Mouse (Mus musculus) kidney, adult 2 months (tissue): ENCODE measurements around the gene Fam133b. TPM values are rescaled to one million over a fixed set of nuclear protein-coding genes. Genes with fewer than 3 reads are reported as not detected.
"Not testable (repeated sequence)": the region's sequence is repeated elsewhere in the genome, so short reads cannot be mapped to it uniquely, and the experiment has no call there.

Experiments used
- DNase-seq: peaks from one replicate; pipeline ENCODE4 v3.0.0; 2021
- H3K27ac ChIP-seq: fragments of 200-500 bp; 2 replicates; pipeline ENCODE4 v1.5.1; 2012; ENCODE audit warnings: low read depth, low read length, control low read depth, inconsistent platforms; ENCODE audit not compliant: insufficient read depth
- H3K27me3 ChIP-seq: fragments of 200-500 bp; replicated peaks from 2 replicates; pipeline ENCODE4 v1.6.1; 2012; ENCODE audit warnings: mild to moderate bottlenecking, moderate library complexity, low read length, inconsistent platforms; ENCODE audit not compliant: control insufficient read depth, insufficient read depth
- H3K36me3 ChIP-seq: fragments of 200-500 bp; 2 replicates; pipeline ENCODE4 v1.6.1; 2012; ENCODE audit warnings: mild to moderate bottlenecking, moderate library complexity, low read length, inconsistent platforms; ENCODE audit not compliant: control insufficient read depth, insufficient read depth
- H3K4me1 ChIP-seq: fragments of 200-500 bp; 2 replicates; pipeline ENCODE4 v1.6.1; 2011; ENCODE audit warnings: low read length; ENCODE audit not compliant: control insufficient read depth, insufficient read depth
- H3K4me3 ChIP-seq: fragments of 200-500 bp; 2 replicates; pipeline ENCODE4 v1.5.1; 2011; ENCODE audit warnings: mild to moderate bottlenecking, low read depth, low read length, control low read depth; ENCODE audit not compliant: insufficient read depth
- CTCF ChIP-seq: fragments of 200-500 bp; conservative IDR thresholded peaks from 2 replicates; pipeline ENCODE4 v1.5.1; 2011; ENCODE audit warnings: low read depth, mild to moderate bottlenecking, control low read depth, low read length, moderate library complexity, mixed read lengths; ENCODE audit not compliant: insufficient read depth, insufficient read length
- POLR2A ChIP-seq: fragments of 200-500 bp; IDR thresholded peaks from one replicate; pipeline ENCODE4 v1.6.1; 2011; ENCODE audit warnings: low read depth, low read length, control low read depth
- WGBS: fragments of 180-500 bp; shearing (Covaris S2); methylation state at CpG from one replicate; pipeline ENCODE4 v1.1.7; 2018; 5-methylcytosine and 5-hydroxymethylcytosine counted together
- polyA plus RNA-seq: library from polyadenylated mRNA; depleted of rRNA; stranded (reverse); fragments of >200 nt; gene quantifications from 2 replicates; pipeline ENCODE4 v1.2.3, GENCODE M21; 2012

Fam133b gene
- polyA plus RNA-seq, 1 experiment: 8.1 TPM

GRCm38 (mm10) chr5:3521741-3522140, 21.9 kb upstream of the Fam133b start:
- H3K27ac ChIP-seq: no peak overlapping the region
- H3K36me3 ChIP-seq: no peaks in the 10 kb centered on the region
- no peaks in the 10 kb centered on the region for H3K4me1 ChIP-seq
- no peaks in the 10 kb centered on the region for H3K27me3 ChIP-seq
- DNase-seq: no peak
- 92% methylated on average over 12 of the region's 12 CpGs for WGBS
- H3K4me3 ChIP-seq: no peak overlapping the region
- TF ChIP-seq POLR2A (no peak), CTCF (no peak)

GRCm38 (mm10) chr5:3522826-3523225, 20.8 kb upstream of the Fam133b start:
- no peak overlapping the region for H3K4me3 ChIP-seq
- H3K27me3 ChIP-seq: no peaks in the 10 kb centered on the region
- no peak overlapping the region for H3K27ac ChIP-seq
- peak; percentile 60 for DNase-seq
- no peaks in the 10 kb centered on the region for H3K36me3 ChIP-seq
- TF ChIP-seq POLR2A (no peak), CTCF (no peak)
- WGBS: 70% methylated on average over 10 of the region's 10 CpGs
- H3K4me1 ChIP-seq: no peaks in the 10 kb centered on the region

GRCm38 (mm10) chr5:3527041-3527691, 16.5 kb upstream of the Fam133b start:
- no peak overlapping the region for H3K27ac ChIP-seq
- no peak overlapping the region for H3K4me3 ChIP-seq
- no peak for DNase-seq
- TF ChIP-seq CTCF (no peak), POLR2A (no peak)
- H3K36me3 ChIP-seq: no peaks in the 10 kb centered on the region
- H3K4me1 ChIP-seq: no peaks in the 10 kb centered on the region
- no peaks in the 10 kb centered on the region for H3K27me3 ChIP-seq
- WGBS: 38% methylated on average over 5 of the region's 5 CpGs

- Histone ChIP-seq H3K4me3 (no peak overlapping the region), H3K4me1 (no peaks in the 10 kb centered on the region), H3K27ac (no peak overlapping the region), H3K27me3 (no peaks in the 10 kb centered on the region), H3K36me3 (no peaks in the 10 kb centered on the region)
- no peak for DNase-seq
- TF ChIP-seq POLR2A (no peak), CTCF (no peak)
- 66% methylated on average over 10 of the region's 10 CpGs for WGBS
These were observed 13.9 kb upstream of the Fam133b start for GRCm38 (mm10) chr5:3529585-3530189.

- H3K36me3 ChIP-seq, H3K27ac ChIP-seq, H3K27me3 ChIP-seq, DNase-seq, H3K4me3 ChIP-seq, H3K4me1 ChIP-seq: not testable (repeated sequence)
These were observed 11.6 kb upstream of the Fam133b start for GRCm38 (mm10) chr5:3532048-3532447.

- Histone ChIP-seq H3K27ac (no peak overlapping the region), H3K27me3 (no peaks in the 10 kb centered on the region), H3K4me3 (no peak overlapping the region), H3K36me3 (no peaks in the 10 kb centered on the region), H3K4me1 (peaks cover 6% of the 10 kb centered on the region; the same call in 1 of the 2 replicates)
- 87% methylated on average over 3 of the region's 3 CpGs for WGBS
- TF ChIP-seq CTCF (no peak), POLR2A (no peak)
- DNase-seq: no peak
These were observed 6.9 kb upstream of the Fam133b start for GRCm38 (mm10) chr5:3536592-3537212.

GRCm38 (mm10) chr5:3538505-3539472, 4.8 kb upstream of the Fam133b start:
- Histone ChIP-seq H3K36me3 (no peaks in the 10 kb centered on the region), H3K4me3 (no peak overlapping the region), H3K27ac (no peak overlapping the region), H3K4me1 (peaks cover 6% of the 10 kb centered on the region; the same call in 1 of the 2 replicates), H3K27me3 (no peaks in the 10 kb centered on the region)
- TF ChIP-seq CTCF: no peak
- WGBS: 21% methylated on average over 11 of the region's 11 CpGs
- peak; percentile 24 for DNase-seq
